17 mouse cellular contexts compared by ENCODE assay signal in genomic region chr3:104517161-104517560, GRCm38 (mm10). TPM values are rescaled to one million over a fixed set of nuclear protein-coding genes. Genes with fewer than 3 reads are reported as not detected.
A peak's percentile ranks its signal among the peaks of the same experiment; 100 is the strongest.
DNase-seq lines count a peak whose midpoint lies in the region; ATAC-seq and TF ChIP-seq lines count a peak whose summit lies in the region.
"Had no signal": no experiment of that assay in that cellular context is flagged by ENCODE, and none has a peak within 500 bp of the region (broad histone marks: within the 10 kb centered on the region; RNA-seq: fewer than 3 reads in every experiment).

No protein-coding gene starts in this region.

- H3K27me3 ChIP-seq in kidney, postnatal 0 days (ENCODE audit: insufficient read depth, low read length): no peaks in the 10 kb centered on the region
- H3K27me3 ChIP-seq: embryonic facial prominence, embryonic 15.5 days; limb, embryonic 15.5 days; midbrain, embryonic 15.5 days; neural tube, embryonic 12.5 days; Patski had no signal

- H3K9ac ChIP-seq in kidney, postnatal 0 days (ENCODE audit: low read depth, low read length): no peak overlapping the region
- H3K9ac ChIP-seq: embryonic facial prominence, embryonic 15.5 days; limb, embryonic 15.5 days; midbrain, embryonic 15.5 days; neural tube, embryonic 12.5 days had no signal

- peak; percentile 43; the same call in 1 of the 2 replicates for TF ChIP-seq CTCF in kidney, postnatal 0 days (IDR thresholded peaks at IDR 0.05; ENCODE audit: low read depth)

- H3K4me3 ChIP-seq in kidney, postnatal 0 days (replicated peaks; ENCODE audit: low read depth, low read length): no peak overlapping the region
- H3K4me3 ChIP-seq: embryonic facial prominence, embryonic 15.5 days; limb, embryonic 15.5 days; midbrain, embryonic 15.5 days; neural tube, embryonic 12.5 days had no signal

- H3K9me3 ChIP-seq in kidney, postnatal 0 days (replicated peaks; ENCODE audit: low read length): no peaks in the 10 kb centered on the region
- H3K9me3 ChIP-seq: embryonic facial prominence, embryonic 15.5 days; limb, embryonic 15.5 days; midbrain, embryonic 15.5 days; neural tube, embryonic 12.5 days had no signal

- H3K36me3 ChIP-seq in kidney, postnatal 0 days (ENCODE audit: insufficient read depth, low read length): no peaks in the 10 kb centered on the region
- H3K36me3 ChIP-seq: embryonic facial prominence, embryonic 15.5 days; limb, embryonic 15.5 days; midbrain, embryonic 15.5 days; neural tube, embryonic 12.5 days had no signal

- no peaks in the 10 kb centered on the region; the same call in 1 of the 2 replicates for H3K4me1 ChIP-seq in kidney, postnatal 0 days (replicated peaks; ENCODE audit: insufficient read depth, low read length)
- H3K4me1 ChIP-seq: neural tube, embryonic 12.5 days had no signal

- no peak for DNase-seq in kidney, postnatal 0 days (ENCODE audit: low spot score)
- no peak for DNase-seq in kidney, adult 9 months
- DNase-seq in 416B (ENCODE audit: low read depth) (peak; percentile 48), ES-CJ7 (ENCODE audit: low read depth, low spot score) (peak; percentile 74)
- peak; percentile 34 for DNase-seq in induced T-regulatory cell, adult 2 months (ENCODE audit: low read depth)
- no peak for DNase-seq in urinary bladder, adult 18-20 months (ENCODE audit: low spot score in 2 of 2)
- DNase-seq in frontal cortex, postnatal 36 days (ENCODE audit: low spot score in 2 of 2): no peak
- DNase-seq: adrenal gland, postnatal 10 days; gastrocnemius, postnatal 36 days; retina, postnatal 1 day had no signal

- H3K4me2 ChIP-seq in kidney, postnatal 0 days (ENCODE audit: low read length): no peak overlapping the region
- H3K4me2 ChIP-seq: embryonic facial prominence, embryonic 15.5 days; limb, embryonic 15.5 days; midbrain, embryonic 15.5 days; neural tube, embryonic 12.5 days had no signal

- no peak overlapping the region for H3K27ac ChIP-seq in kidney, postnatal 0 days
- H3K27ac ChIP-seq: embryonic facial prominence, embryonic 15.5 days; limb, embryonic 15.5 days; midbrain, embryonic 15.5 days; neural tube, embryonic 12.5 days had no signal

- WGBS in kidney, postnatal 0 days: 84% methylated on average over 5 of the region's 5 CpGs

- no peak for ATAC-seq in kidney, postnatal 0 days (replicated peaks; ENCODE audit: low FRiP score, low read depth)
- ATAC-seq: forebrain, embryonic 16.5 days; hindbrain, embryonic 16.5 days; midbrain, embryonic 15.5 days; Patski had no signal

RNA-seq across cellular contexts. Expression of gene Lrig2, which starts 5.4 kb away (rescaled TPM):
- polyA plus RNA-seq in kidney, postnatal 0 days (2015; fragmentation: Nextera tagmentation; extraction: Ambion mirVana): 11.2 and 11.5 TPM in 2 replicates

Comparison
In these comparisons a context has a peak if more than half of its experiments do, and no peak if none do; other contexts are left out.
1. DNase-seq: peak in 416B (single experiment), ES-CJ7 (single experiment) and induced T-regulatory cell, adult 2 months (single experiment); none in kidney, postnatal 0 days (single experiment), kidney, adult 9 months (single experiment), urinary bladder, adult 18-20 months (0 of 2) and frontal cortex, postnatal 36 days (0 of 2).